Mouse (Mus musculus) layer of hippocampus, postnatal 36 days (tissue): Measurements from ENCODE around the gene Rrm1. TPM values are rescaled to one million over a fixed set of nuclear protein-coding genes. Genes with fewer than 3 reads are reported as not detected.
"Not testable (repeated sequence)": the region's sequence is repeated elsewhere in the genome, so short reads cannot be mapped to it uniquely, and the experiment has no call there.

Experiments used
- DNase-seq, 2 experiments: peaks; one replicate each; pipeline ENCODE4 v3.0.0; 2022
- total RNA-seq, 2 experiments: library from RNA; stranded (reverse); gene quantifications; 2 replicates each; pipeline ENCODE4 v1.2.3; 2021

Rrm1 gene
- 10 to 100 TPM in 1 of 2 experiments, 1 to 10 TPM in 1; 9.8 to 11.4 TPM for total RNA-seq

DNA sequence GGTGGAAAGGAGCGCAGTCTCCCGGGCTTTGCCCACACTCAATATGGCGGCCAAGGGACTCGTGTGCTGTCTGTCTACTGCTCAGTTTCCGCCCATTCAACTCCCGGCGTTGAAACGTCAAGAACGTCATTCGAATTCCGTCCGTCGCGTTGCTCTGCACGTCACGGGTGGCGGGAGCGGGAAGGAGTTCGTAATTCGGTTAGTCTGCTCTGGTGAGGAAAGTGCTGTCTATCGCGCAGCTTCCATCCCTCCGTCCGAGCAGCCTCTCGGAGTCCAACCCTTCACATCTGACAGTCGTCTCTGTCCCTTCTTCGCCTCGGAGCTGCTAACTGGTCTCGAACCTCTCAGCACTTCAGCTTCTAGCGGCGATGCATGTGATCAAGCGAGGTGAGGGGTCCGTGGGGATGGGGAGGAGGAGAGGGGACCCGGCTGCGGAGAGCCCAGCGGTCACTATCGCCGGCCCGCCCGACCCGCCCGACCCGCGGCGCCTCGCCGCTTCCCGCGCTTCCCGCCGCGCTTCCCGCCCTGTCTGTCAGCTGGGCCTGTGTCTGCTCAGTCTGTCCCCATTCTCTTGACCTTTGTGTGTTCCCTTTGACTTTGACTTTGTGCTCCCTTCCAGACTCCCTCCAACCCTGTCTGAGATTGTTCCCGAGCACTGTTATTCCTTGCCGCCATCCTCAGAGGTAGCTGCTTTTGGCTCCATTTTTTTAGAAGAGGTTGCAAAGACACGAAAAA lies at the start of gene Rrm1:
Gene Rrm1, plus strand, starts transcription at position 39 of the 735 bp plus-strand sequence.
- peak; percentile 96 to 98 for DNase-seq

DNA sequence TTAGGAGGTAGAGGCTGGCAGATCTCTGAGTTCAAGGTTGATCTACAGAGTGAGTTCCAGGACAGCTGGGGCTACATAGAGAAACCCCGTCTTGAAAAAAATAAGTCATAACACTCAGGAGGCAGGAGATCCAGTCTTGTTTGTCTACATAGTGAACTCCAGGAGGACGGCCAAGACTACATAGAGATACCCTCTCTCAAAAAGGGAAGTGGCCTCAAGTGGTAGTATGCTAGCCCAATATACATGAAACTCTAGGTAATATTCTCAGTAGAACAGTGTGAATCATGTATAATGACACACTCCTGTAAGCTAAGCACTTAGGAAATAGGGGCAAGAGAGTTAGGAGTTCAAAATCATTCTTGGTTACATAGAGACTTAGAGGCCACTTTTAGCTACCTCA lies 47.6 kb upstream of the Rrm1 start:
- DNase-seq = no peak

DNA sequence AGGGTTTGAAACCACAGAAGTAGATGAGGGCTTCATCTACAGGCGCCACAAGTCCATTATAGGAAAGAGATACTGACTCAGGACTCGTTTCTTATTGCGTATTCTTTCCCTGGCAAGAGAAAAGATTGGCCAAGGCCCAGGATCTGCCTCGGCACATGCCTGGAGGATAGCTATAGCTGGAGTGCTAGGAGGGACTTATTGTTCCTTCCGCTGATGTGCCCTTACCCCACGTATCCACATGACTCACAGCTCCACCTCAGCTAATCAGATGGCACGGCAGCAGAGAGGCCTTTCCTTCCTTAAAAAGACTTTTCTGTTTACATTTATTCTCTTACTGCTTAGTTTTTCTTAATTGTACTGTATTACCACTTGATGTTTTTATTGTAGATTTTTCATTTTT lies 45.6 kb upstream of the Rrm1 start:
- no peak for DNase-seq

DNA sequence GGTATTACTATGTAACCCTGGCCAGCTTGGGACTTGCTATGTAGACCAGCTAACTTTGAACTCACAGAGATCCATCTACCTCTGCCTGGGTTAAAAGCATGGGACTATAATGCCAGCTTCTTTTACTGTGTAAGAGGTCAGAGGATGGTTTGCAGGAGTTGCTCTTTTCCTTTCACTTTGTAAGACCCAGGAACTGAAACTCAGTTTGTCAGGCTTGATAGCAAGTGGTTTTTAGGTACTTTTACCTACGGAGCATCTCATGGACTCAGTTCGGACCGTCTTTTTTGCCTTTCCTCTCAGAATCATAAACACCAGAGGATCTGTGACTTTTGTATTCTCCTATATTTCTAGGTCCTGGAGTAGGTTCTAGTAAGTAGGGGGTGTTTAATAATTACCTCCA lies 45.2 kb upstream of the Rrm1 start:
- DNase-seq = no peak

DNA sequence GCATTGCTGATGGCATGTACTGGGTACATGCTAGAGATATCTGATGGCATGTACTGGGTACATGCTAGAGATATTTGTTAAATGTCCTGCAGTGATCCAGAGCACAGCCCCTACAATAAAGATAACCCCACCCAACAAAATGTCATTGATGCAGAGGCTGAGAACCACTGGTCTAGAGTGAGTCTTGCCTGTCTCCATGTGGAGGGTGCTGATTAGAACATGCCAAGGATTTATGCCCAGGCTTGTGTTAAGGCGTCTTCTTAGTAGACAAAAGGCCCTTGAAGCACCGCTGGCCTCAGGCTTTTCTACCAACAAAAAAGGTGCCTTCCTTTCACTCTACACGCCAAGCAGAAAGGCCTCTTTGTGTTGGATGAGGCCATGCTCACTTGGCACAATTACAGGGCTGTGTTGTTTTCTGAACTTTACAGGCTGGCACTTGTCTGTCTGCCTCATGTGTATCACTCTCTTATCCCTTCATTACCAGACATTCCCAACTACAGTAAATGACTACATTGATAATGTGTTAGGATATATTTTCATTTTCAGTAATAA lies 42.2 kb upstream of the Rrm1 start:
- no peak for DNase-seq

DNA sequence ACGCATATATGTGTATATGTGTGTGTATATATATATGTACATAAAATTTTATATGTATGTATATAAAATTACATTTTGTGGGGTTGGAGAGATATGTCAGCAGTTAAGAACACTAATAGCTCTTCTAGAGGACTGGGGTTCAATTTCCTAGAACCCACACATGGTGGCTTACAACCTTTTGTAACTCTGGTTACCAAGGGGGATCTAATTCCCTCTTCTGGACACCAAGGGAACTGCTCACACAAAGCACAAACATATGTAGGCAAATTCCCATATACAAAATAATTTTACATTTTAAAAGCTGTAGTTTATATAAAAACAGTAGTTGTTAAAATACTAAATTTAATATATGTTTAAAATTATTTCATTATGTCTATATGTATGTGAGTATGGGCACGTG lies 37.4 kb upstream of the Rrm1 start:
- DNase-seq = no peak

DNA sequence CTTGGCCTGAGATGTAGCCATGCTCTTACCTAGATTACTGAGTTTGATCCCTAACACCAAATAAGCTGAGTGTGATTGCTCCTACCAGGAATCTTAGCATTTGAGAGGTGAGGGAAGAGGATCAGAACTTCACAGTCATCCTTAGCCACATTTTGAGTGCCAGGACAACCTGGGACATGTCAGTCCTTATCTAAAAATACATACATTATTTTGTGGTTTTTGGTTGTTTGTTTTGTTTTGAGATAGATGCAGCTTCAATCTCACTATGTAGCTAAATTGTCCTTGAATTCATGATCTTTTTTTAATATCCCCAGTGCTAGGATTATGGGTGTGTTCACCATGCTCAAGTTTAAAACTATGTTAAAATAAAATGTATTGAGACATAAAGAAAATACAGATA lies 34.1 kb upstream of the Rrm1 start:
- DNase-seq = no peak

DNA sequence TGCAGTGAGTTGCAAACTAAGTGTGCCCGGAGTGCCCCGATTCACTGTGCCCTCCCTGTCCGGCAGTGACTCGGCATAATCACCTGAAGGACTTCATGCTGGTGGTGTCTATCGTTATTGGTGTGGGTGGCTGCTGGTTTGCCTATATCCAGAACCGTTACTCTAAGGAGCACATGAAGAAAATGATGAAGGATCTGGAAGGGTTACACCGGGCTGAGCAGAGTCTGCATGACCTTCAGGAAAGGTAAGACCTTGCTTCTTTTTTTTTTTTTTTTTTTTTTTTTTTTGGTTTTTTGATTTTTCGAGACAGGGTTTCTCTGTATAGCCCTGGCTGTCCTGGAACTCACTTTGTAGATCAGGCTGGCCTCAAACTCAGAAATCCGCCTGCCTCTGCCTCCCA lies 26.2 kb upstream of the Rrm1 start:
- not testable (repeated sequence) for DNase-seq

DNA sequence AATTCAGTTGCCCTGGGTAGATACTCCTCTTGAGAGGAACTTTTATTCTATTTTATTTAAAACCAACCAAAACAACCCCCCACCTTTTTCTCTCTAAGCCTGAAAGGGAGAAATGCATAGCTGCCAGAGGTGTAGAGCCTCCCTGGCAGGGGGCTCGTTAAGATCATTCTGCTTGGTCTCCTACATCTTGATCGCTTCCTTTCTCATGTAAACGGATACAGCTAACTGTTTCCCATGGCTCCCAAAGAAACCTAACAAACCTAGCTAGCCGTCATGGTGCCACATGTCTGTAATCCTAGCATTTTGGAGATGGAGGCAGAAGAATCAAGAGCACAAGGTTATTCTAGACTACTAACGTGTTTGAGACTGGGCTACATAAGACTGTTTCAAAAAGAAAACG lies 25.7 kb upstream of the Rrm1 start:
- DNase-seq = no peak

DNA sequence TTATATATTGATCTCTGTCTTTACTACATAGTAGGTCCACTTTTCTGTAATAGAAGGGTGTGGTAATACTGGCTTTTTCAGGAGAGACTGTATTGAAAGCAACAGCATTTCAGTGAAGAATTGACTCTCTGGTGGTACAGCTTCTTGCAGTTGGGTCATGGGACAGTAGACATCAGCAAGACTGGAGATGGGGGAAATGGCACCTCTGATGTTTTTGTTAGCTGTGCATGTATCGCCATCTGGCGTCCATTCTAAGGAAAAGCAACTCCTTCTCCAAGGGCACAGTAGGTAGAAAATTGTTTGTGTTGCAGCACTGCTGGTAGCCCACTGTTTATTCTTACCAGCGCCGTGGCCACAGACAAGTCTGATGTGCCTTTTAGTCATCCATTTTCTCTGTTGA lies 24.1 kb upstream of the Rrm1 start:
- DNase-seq = peak in 1 of 2 experiments; percentile 38

DNA sequence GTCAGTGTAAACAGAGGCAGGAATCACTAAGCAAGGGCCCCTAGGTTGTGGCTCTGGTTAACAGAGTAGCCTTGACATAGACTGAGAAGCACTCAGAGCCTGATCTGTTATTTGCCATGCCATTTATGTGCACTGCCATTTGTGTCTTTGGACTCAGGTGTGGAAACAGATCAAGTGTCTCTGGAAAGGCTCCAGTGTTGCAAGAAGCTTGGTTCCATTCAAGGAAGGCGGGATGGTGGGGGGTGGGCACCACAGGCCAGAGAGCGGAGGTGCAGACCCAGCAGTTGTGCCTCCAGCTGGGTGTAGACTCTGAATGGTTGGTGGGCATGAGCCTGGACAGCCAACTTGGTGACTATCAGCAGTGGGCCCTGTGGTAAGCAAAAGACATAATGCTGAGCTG lies 19.5 kb upstream of the Rrm1 start:
- no peak for DNase-seq

DNA sequence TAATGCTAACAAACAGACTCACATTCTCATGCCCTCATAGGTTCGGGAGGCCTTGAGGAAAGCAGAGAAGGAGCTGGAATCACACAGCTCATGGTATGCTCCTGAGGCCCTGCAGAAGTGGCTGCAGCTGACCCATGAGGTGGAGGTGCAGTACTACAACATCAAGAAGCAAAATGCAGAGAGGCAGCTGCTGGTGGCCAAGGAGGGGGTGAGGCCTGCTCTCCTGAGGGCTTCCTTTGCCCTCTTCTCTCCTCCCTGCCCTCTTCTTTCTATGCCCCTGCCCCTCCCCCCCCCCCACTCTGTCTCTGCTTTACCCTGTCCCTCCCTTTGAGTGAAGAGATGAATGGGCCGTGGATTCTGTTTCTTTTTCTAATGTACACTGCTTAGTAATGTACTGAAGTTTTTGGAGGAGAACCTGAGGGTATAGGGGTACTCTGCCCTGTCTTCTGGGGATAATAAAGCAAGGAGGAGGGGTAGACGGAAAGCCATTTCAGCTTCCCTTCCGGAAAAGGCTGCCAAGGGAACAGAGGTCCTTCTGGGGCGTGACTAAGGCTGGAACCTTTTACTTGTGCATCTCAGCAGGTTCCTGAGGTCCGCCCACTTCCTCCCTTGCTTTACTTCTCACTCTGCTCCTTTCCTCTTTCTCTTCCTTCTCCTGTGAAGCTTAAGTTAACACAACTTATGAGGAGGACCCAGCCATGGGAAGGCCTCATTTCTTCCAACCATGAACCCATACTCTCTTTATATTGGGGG lies 15.4 kb upstream of the Rrm1 start:
- DNase-seq = no peak

DNA sequence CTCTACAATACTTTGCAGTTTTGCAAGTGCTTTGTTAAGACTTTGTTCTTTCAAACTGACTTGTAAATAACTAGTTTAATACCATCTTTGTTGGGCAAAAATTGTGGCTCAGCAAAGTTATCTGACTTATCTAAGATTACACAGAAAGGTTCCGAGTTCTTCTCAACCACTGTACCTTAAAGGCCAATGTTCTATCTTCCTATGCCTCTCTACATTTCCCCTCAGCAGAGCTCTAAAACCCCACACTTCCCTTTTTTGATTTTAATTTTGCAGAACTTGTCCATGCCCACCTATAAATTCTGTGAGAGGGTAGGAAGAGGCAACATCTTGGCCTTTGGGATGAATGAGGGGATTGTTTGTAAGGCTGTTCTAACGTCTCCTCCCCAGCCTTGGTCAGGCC lies 7.2 kb upstream of the Rrm1 start:
- no peak for DNase-seq

DNA sequence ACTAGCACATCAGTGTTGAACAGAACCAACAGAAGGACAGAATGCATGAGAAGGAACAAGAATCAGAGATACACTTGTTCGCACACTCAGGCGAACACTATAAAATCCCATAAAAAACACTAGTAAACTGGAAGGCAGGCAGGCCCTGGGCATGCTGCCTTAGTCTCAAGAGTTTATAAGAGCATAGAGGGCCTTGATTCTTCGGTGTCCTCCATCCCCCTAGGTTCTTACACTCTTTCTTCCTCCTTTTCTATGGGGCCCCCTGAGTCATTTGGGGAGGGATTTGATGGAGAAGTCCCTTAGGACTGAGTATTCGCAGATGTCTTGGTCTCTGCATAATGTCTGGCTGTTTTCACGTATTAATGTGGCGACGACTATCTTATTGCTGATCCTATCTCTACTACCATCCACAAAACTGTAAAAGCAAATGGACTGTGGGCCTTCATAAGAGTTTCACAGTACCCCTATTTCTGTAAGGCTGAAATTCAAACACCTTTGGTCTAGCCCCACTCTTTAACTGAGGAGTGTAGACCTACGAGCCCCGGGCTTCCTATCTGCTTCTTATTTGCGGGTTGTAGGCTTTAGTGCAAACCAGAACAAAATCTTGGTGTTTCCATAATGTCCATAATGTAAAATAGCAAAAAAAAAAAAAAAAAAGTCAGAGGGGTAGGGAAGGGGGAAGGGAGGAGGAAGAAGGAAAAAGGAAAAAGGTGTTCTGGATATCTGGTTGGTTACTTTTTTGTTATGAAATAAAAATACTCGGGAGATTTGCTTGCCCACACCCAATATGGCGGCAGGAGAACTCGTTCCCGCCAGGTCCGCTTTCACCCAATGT lies 456 bp upstream of the Rrm1 start:
- no peak for DNase-seq

DNA sequence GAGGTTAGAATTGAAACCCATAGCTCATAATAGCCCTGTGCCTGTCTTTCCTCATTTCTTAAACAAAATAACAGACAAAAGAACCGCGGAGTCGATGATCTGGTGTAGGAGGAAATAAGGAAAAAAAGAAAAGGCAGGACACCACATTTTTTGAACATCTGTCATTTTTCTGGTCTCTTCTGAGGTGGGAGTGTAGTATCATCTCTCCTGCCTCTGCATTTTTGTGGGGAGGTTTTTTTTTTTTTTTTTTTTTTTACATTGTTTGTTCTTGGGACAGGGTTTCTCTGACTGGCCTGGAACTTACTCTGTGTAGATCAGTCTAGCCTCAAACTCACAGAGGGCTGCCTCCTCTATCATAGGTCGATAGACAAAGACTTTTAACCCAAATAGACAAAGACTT lies 937 bp downstream of the Rrm1 start:
- DNase-seq = no peak

DNA sequence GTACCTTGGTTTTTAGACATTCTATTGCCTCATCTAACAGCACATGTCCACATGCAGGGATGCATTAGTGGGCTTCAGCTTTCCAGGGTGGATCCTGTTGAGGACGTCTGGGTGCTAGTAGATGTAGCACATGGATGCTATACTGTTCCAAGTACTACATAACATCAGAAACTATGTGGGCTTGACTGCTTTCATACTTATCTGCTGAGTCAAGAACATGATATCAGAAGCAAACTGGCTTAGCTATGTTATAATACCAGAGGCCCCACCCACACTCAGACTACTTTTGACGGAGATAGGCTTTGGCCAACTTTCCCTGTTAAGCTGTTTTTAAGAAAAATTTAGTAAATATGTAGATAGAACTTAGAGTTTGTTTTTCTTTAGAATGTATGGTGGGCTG lies 2.8 kb downstream of the Rrm1 start:
- DNase-seq = no peak

DNA sequence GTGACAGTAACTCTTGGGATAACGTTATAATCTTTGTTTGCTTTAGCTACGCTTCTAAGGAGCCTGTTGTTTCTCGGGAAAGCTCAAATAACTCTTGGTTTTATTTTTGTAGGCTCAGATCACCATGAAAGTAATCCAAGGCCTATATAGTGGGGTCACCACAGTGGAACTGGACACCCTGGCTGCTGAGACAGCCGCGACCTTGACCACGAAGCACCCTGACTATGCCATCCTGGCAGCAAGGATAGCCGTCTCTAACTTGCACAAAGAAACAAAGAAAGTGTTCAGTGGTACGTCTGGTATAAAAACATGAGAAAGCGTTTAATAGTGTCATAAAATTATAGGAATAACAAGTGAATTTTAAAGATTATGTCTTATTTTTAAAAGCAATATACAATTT lies 4.9 kb downstream of the Rrm1 start:
- DNase-seq = no peak

DNA sequence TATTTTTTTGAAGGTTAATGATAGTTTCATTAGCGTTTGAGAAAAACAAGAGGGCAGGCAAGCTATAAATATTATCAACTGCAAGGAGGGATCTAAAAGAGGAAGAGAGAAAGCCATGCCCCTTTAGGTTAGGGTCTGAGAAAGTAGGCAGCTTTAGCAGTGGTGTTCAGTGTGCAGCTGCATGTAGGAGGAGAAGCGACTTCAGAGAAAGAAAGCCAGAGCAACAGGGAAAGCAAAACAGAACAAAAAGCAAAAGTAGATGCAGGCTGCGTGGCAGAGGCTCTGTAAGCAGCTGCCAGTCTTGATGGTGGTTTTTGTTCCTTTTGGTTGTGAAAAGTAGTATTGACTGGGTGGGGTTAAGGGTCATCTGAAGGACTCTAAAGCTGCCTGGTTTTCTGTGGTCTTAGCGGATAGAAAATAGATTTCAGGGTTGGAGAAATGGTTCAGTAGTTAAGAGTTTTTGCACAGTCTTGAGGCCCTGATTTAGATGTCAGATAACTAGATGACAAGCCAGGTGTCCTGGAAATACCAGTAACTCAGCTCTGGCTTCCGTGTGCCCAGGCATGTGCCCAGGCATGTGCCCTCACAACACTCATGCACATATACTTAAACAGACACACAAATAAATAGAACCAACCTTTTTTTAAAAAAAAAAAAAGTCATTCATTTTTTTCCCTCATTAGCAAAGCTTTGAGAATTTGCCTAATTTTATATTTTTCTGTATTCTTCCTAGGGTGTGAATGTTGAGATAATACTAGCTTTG lies 17.3 kb downstream of the Rrm1 start:
- DNase-seq = no peak

DNA sequence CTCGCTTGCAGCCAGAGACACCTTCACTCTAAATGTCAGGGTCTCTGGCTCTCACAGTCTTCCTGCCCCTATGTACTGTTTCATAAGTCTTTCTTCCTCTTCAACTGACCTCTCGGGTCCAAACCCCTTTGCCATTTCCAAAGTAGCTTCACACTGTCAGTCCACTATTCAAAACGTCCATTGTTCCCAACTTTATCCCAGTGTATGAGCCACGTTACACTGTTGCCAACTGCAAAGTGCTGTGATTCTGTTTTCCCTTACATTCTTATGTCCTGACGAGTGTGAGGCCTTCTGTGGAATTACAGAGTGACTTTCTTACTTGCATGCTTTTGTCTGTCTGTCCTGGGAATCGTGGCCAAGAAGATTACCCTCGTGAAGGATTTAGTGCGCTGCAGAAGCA lies 26.1 kb downstream of the Rrm1 start:
- DNase-seq = no peak

DNA sequence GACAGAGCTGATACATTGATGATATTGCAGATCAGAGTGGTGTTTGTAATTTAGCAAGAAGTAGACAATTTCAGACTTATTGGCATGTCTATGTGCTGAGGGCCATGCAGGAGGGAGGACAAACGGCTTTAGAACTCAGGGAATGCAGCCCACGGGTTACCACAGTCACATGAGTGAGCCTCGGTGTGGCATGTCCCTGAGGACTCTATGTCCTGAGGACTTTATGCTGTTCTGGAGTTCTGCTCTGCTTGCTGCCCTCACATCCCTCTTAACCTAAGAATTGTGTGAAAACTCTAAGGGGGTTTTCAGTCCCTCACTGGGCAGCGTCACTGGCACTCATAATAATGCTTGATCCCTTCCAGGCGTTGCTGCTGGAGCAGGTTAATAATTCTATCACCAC lies 31.2 kb downstream of the Rrm1 start:
- DNase-seq = no peak

DNA sequence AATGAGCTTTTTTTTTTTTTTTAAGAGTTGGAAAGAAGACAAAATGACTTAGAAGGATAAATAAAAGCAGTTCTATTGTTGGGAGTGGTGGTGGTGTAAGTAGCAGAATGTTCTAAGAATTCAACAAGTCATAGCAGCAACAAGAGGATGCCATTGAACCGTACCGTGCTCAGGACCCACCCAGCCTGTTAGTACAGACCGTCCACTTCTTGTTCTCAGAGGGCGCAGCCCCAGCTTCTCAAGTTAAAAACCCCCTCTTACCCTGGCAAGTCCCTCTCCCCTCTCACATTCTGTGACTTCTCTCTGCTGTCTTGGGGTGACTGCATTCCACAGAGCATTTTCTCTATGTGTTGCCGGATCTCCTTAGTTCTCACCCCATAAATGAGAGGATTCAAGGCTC lies 35.1 kb downstream of the Rrm1 start:
- no peak for DNase-seq

DNA sequence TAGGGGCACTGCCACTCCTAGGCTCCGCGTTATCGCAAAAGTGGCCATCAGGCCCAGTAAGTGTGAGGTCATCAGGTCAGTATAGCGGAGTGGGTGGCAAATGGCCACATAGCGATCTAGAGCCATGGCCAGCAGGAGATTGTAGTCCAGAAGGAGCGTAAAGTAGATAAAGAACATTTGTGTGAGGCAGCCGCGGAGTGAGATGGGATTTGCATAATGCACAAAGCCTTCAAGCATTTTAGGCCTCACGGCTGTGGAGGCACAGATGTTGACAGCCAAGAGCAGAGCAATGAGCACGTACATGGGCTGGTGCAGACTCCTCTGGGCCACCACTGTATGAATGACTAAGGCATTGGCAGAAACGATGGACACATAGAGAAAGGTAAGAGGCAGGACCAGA lies 35.9 kb downstream of the Rrm1 start:
- DNase-seq = no peak
